9 mouse cellular contexts compared by ENCODE assay signal in the genomic region with DNA sequence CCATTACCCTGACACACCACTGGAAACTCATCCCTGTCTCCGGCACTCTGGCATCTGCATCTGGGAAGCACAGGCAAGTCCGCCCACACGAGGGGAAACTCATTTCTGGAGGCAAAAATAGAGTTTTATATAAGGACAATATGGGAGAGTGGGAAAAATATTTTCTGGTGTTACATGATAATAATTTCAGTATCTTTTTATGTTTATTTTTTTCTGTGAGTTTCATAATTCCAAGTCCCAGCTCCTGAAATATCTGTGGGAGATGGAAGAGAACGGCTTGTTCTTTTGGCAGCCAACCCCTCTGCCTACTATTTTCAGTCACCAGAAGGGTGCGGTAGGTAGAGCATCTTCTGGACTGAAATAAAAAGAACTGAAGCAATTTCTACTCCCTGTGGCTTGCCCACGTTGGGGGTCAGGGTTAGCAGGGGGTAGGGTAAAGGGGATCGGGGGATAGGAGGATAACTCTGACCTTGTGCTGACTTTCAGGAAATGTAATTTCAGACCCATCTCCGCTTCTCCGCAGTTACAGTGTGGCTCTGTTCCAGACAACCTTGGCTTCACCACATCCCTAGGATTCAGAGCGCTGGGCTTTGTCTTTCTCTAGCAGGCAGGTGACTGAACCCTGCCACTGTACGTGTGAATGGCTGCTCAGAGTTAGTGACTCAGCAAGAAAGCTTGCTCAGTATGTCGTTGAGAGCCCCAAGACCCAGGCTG.
A peak's percentile ranks its signal among the peaks of the same experiment; 100 is the strongest.
DNase-seq lines count a peak whose midpoint lies in the region; ATAC-seq and TF ChIP-seq lines count a peak whose summit lies in the region.
"Had no signal": no experiment of that assay in that cellular context is flagged by ENCODE, and none has a peak within 500 bp of the region (broad histone marks: within the 10 kb centered on the region; RNA-seq: fewer than 3 reads in every experiment).

No protein-coding gene starts in this region.

- no peak for TF ChIP-seq CTCF in thymus, adult 2 months (IDR thresholded peaks at IDR 0.05; ENCODE audit: borderline replicate concordance, control insufficient read depth, extremely low read depth, insufficient read depth, low read length, poor library complexity)

- intact Hi-C loops in left cerebral cortex, postnatal 4 days (cut with DNase I), result no loop called here

- H3K27ac ChIP-seq in heart, embryonic 16.5 days (ENCODE audit: low read length), result peak overlapping the region; percentile 54
- H3K27ac ChIP-seq in thymus, adult 2 months (ENCODE audit: control insufficient read depth, insufficient read depth, low read length), result no peak overlapping the region
- no peak overlapping the region for H3K27ac ChIP-seq in kidney, embryonic 14.5 days (ENCODE audit: low read depth, low read length)

- no peak for TF ChIP-seq POLR2A in thymus, adult 2 months (IDR thresholded peaks at IDR 0.05; ENCODE audit: control insufficient read depth, extremely low read depth, insufficient read depth, low read length, poor library complexity)

- DNase-seq in left cerebral cortex, adult 11 months (ENCODE audit: low spot score), result peak; percentile 85
- DNase-seq in left cerebral cortex, postnatal 4 days, result no peak
- DNase-seq in cerebellum, adult 18-20 months, result peak; percentile 63 to 64
- DNase-seq in right cerebral cortex, postnatal 14 days, result peak; percentile 52
- DNase-seq in kidney, postnatal 4 days, result no peak
- DNase-seq in thymus, adult 2 months, result no peak

- no peak overlapping the region for H3K4me2 ChIP-seq in heart, embryonic 16.5 days (ENCODE audit: low read depth, low read length)
- H3K4me2 ChIP-seq in kidney, embryonic 14.5 days (replicated peaks; ENCODE audit: low read depth, low read length), result no peak overlapping the region

- H3K36me3 ChIP-seq in heart, embryonic 16.5 days (ENCODE audit: control insufficient read depth, insufficient read depth), result peaks cover 19% of the 10 kb centered on the region
- H3K36me3 ChIP-seq in thymus, adult 2 months (ENCODE audit: control insufficient read depth, insufficient read depth, low read length), result no peaks in the 10 kb centered on the region
- H3K36me3 ChIP-seq in kidney, embryonic 14.5 days (ENCODE audit: control insufficient read depth, insufficient read depth, low read length), result peaks cover 6% of the 10 kb centered on the region; the same call in 1 of the 2 replicates

- no peak overlapping the region for H3K4me3 ChIP-seq in heart, embryonic 16.5 days (ENCODE audit: low read length)
- no peak overlapping the region for H3K4me3 ChIP-seq in thymus, adult 2 months (ENCODE audit: control insufficient read depth, insufficient read depth, low read length)
- no peak overlapping the region for H3K4me3 ChIP-seq in kidney, embryonic 14.5 days (ENCODE audit: low read length)

- WGBS in heart, embryonic 16.5 days, result 53% methylated on average over 12 of the region's 12 CpGs
- WGBS in thymus, adult 2 months, result 73% methylated on average over 12 of the region's 12 CpGs
- WGBS in kidney, embryonic 14.5 days, result 76% methylated on average over 12 of the region's 12 CpGs

- H3K27me3 ChIP-seq in heart, embryonic 16.5 days (ENCODE audit: control insufficient read depth, insufficient read depth, low read length), result no peaks in the 10 kb centered on the region
- H3K27me3 ChIP-seq in thymus, adult 2 months (ENCODE audit: control insufficient read depth, insufficient read depth, low read length), result no peaks in the 10 kb centered on the region
- H3K27me3 ChIP-seq in kidney, embryonic 14.5 days (ENCODE audit: control insufficient read depth, insufficient read depth, low read length), result no peaks in the 10 kb centered on the region

- no peaks in the 10 kb centered on the region for H3K9me3 ChIP-seq in heart, embryonic 16.5 days (replicated peaks; ENCODE audit: control insufficient read depth, low read length)
- no peaks in the 10 kb centered on the region for H3K9me3 ChIP-seq in kidney, embryonic 14.5 days (ENCODE audit: control insufficient read depth, low read length)

- peaks cover 18% of the 10 kb centered on the region for H3K4me1 ChIP-seq in heart, embryonic 16.5 days (ENCODE audit: control insufficient read depth, insufficient read depth, low read length)
- H3K4me1 ChIP-seq in thymus, adult 2 months (replicated peaks; ENCODE audit: control insufficient read depth, insufficient read depth, low read length), result no peaks in the 10 kb centered on the region
- no peaks in the 10 kb centered on the region for H3K4me1 ChIP-seq in kidney, embryonic 14.5 days (ENCODE audit: control insufficient read depth, insufficient read depth, low read length)

- H3K9ac ChIP-seq in heart, embryonic 16.5 days (ENCODE audit: low read length), result 0 out of 2 replicates have a peak overlapping the region, but pooled peaks have one; percentile 21
- H3K9ac ChIP-seq in kidney, embryonic 14.5 days (ENCODE audit: low read depth, low read length), result no peak overlapping the region

- 0 out of 2 replicates have a peak, but pooled peaks have one; percentile 33 for ATAC-seq in heart, embryonic 16.5 days (replicated peaks; ENCODE audit: extremely low read depth, insufficient read depth, low FRiP score)
- no peak for ATAC-seq in kidney, embryonic 14.5 days (ENCODE audit: low FRiP score, low TSS enrichment)
- ATAC-seq: intestine, embryonic 16.5 days had no signal

Comparison
In these comparisons a context has a peak if more than half of its experiments do, and no peak if none do; other contexts are left out.
1. DNase-seq: peak in left cerebral cortex, adult 11 months (single experiment), cerebellum, adult 18-20 months (2 of 2) and right cerebral cortex, postnatal 14 days (single experiment); none in left cerebral cortex, postnatal 4 days (single experiment), kidney, postnatal 4 days (0 of 2) and thymus, adult 2 months (single experiment).